Mouse (Mus musculus) C2C12 (cell line): ENCODE results near the gene Map1b.

Source experiments
- CEBPB ChIP-seq: IDR thresholded peaks from one replicate; pipeline ENCODE4 v1.6.1; 2011; ENCODE audit warnings: low read depth, mild to moderate bottlenecking, control low read depth, moderate library complexity
- CTCF ChIP-seq: IDR thresholded peaks from one replicate; pipeline ENCODE4 v1.5.1; 2011; ENCODE audit not compliant: control insufficient read depth, insufficient read depth, insufficient read length
- FOSL1 ChIP-seq: IDR thresholded peaks from one replicate; pipeline ENCODE4 v1.8.0; 2011; ENCODE audit warnings: mild to moderate bottlenecking, low read length; ENCODE audit not compliant: poor library complexity, insufficient read depth, severe bottlenecking
- MAX ChIP-seq: IDR thresholded peaks from one replicate; pipeline ENCODE4 v1.6.1; 2011; ENCODE audit warnings: mild to moderate bottlenecking, control low read depth
- MYOD1 ChIP-seq: IDR thresholded peaks from one replicate; pipeline ENCODE4 v1.6.1; 2011; ENCODE audit warnings: low read depth; ENCODE audit not compliant: control insufficient read depth, insufficient read length

DNA sequence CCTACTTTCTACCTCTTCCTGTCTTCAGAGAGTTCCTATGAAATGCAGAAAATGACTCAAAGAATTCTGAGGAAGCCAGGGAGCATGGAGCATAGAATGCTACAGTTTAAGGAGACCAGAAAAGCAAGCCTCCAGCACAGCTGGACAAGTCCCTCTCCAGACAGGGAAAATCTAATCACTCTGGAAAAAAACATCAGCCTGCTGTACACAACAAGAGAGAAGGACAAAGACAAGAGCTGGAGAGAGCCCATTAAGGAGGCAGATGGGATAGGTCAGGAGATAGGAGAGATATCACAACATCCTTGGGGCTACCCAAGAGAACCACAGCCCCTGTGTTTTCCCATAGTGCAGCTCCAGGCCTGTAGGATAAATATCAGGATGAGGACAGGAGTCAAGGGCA lies 79.3 kb downstream of the Map1b start:
- TF ChIP-seq CTCF (no peak), FOSL1 (no peak), MAX (no peak), CEBPB (no peak), MYOD1 (no peak)
